Mouse (Mus musculus) ES-Bruce4 (cell line): ENCODE measurements at regions not wholly inside any gene's neighbourhood (a gene's known extent, or its start where the extent isn't known, plus 50 kb on each side); places are given as distances from the start of the nearest gene placed in this dataset.
A peak's percentile ranks its signal among the peaks of the same experiment; 100 is the strongest.

ENCODE experiments used
- H3K27ac ChIP-seq: 2 replicates; pipeline ENCODE4 v1.5.1; 2012; ENCODE audit warnings: low read length, inconsistent platforms; ENCODE audit not compliant: insufficient read depth
- H3K27me3 ChIP-seq: 2 replicates; pipeline ENCODE4 v1.6.1; 2012; ENCODE audit warnings: mild to moderate bottlenecking, low read length, inconsistent platforms; ENCODE audit not compliant: control insufficient read depth, poor library complexity, insufficient read depth, severe bottlenecking
- H3K36me3 ChIP-seq: 2 replicates; pipeline ENCODE4 v1.6.1; 2012; ENCODE audit warnings: inconsistent platforms, mild to moderate bottlenecking, low read length, moderate library complexity; ENCODE audit not compliant: control insufficient read depth, poor library complexity, insufficient read depth, severe bottlenecking
- H3K4me1 ChIP-seq: one replicate; pipeline ENCODE4 v1.8.1; 2011; ENCODE audit warnings: low read length; ENCODE audit not compliant: control insufficient read depth, insufficient read depth
- H3K4me3 ChIP-seq: 2 replicates; pipeline ENCODE4 v1.5.1; 2011; ENCODE audit warnings: low read depth, mild to moderate bottlenecking, low read length
- H3K9ac ChIP-seq: 2 replicates; pipeline ENCODE4 v1.6.1; 2012; ENCODE audit warnings: low read depth, mild to moderate bottlenecking, inconsistent platforms; ENCODE audit not compliant: poor library complexity, severe bottlenecking
- H3K9me3 ChIP-seq: replicated peaks from 2 replicates; pipeline ENCODE4 v1.6.1; 2012; ENCODE audit warnings: mild to moderate bottlenecking, low read length, inconsistent platforms; ENCODE audit not compliant: control insufficient read depth, poor library complexity, insufficient read depth, severe bottlenecking
- CTCF ChIP-seq: IDR thresholded peaks from one replicate; pipeline ENCODE4 v1.8.1; 2011; ENCODE audit warnings: low read depth, low read length
- EP300 ChIP-seq: IDR thresholded peaks from 2 replicates; pipeline ENCODE4 v1.6.1; 2011; ENCODE audit warnings: low read depth, low read length; ENCODE audit not compliant: insufficient read depth
- POLR2A ChIP-seq: IDR thresholded peaks from one replicate; pipeline ENCODE4 v1.8.1; 2011; ENCODE audit warnings: low read length; ENCODE audit not compliant: insufficient read depth

GRCm38 (mm10) chr12:106128944-106129724, 119.1 kb downstream of the Vrk1 start:
- no peaks in the 10 kb centered on the region for H3K9me3 ChIP-seq
- H3K4me3 ChIP-seq: no peak overlapping the region
- TF ChIP-seq EP300: no peak
- no peak for TF ChIP-seq CTCF
- no peak for TF ChIP-seq POLR2A
- no peaks in the 10 kb centered on the region for H3K36me3 ChIP-seq
- no peak overlapping the region for H3K27ac ChIP-seq
- H3K9ac ChIP-seq: no peak overlapping the region
- H3K4me1 ChIP-seq: no peaks in the 10 kb centered on the region
- H3K27me3 ChIP-seq: no peaks in the 10 kb centered on the region

- Histone ChIP-seq H3K9ac (no peak overlapping the region), H3K9me3 (no peaks in the 10 kb centered on the region), H3K27ac (no peak overlapping the region), H3K4me3 (no peak overlapping the region), H3K27me3 (no peaks in the 10 kb centered on the region), H3K4me1 (no peaks in the 10 kb centered on the region), H3K36me3 (no peaks in the 10 kb centered on the region)
- no peak for TF ChIP-seq CTCF
These were observed 120.1 kb downstream of the Vrk1 start for GRCm38 (mm10) chr12:106130071-106130676.

- H3K27ac ChIP-seq: no peak overlapping the region
- no peaks in the 10 kb centered on the region for H3K36me3 ChIP-seq
- peaks cover 3% of the 10 kb centered on the region for H3K4me1 ChIP-seq
- TF ChIP-seq POLR2A: no peak
- peak; percentile 48 for TF ChIP-seq CTCF
- no peak overlapping the region for H3K4me3 ChIP-seq
- H3K27me3 ChIP-seq: no peaks in the 10 kb centered on the region
- no peak overlapping the region for H3K9ac ChIP-seq
- H3K9me3 ChIP-seq: no peaks in the 10 kb centered on the region
These were observed 122.7 kb downstream of the Vrk1 start for GRCm38 (mm10) chr12:106132715-106133114.

GRCm38 (mm10) chr12:106138466-106138865, 128.4 kb downstream of the Vrk1 start:
- Histone ChIP-seq H3K9ac (no peak overlapping the region), H3K4me1 (peaks cover 10% of the 10 kb centered on the region), H3K36me3 (no peaks in the 10 kb centered on the region), H3K4me3 (no peak overlapping the region), H3K27me3 (no peaks in the 10 kb centered on the region), H3K9me3 (no peaks in the 10 kb centered on the region), H3K27ac (no peak overlapping the region)
- TF ChIP-seq CTCF (no peak), POLR2A (no peak), EP300 (peak; percentile 93)

GRCm38 (mm10) chr12:106139491-106139890, 129.5 kb downstream of the Vrk1 start:
- no peak overlapping the region for H3K4me3 ChIP-seq
- no peaks in the 10 kb centered on the region for H3K27me3 ChIP-seq
- TF ChIP-seq POLR2A: no peak
- TF ChIP-seq EP300: no peak
- no peak for TF ChIP-seq CTCF
- H3K9ac ChIP-seq: no peak overlapping the region
- H3K36me3 ChIP-seq: no peaks in the 10 kb centered on the region
- no peaks in the 10 kb centered on the region for H3K9me3 ChIP-seq
- H3K27ac ChIP-seq: no peak overlapping the region
- peaks cover 10% of the 10 kb centered on the region for H3K4me1 ChIP-seq

- TF ChIP-seq POLR2A (no peak), CTCF (no peak), EP300 (peak; percentile 85; the same call in 1 of the 2 replicates)
- Histone ChIP-seq H3K27ac (no peak overlapping the region), H3K4me3 (no peak overlapping the region), H3K9me3 (no peaks in the 10 kb centered on the region), H3K27me3 (no peaks in the 10 kb centered on the region), H3K4me1 (peaks cover 10% of the 10 kb centered on the region), H3K9ac (no peak overlapping the region), H3K36me3 (no peaks in the 10 kb centered on the region)
These were observed 129.9 kb downstream of the Vrk1 start for GRCm38 (mm10) chr12:106139927-106140326.
